Mouse (Mus musculus) forebrain, embryonic 12.5 days (tissue): ENCODE measurements at regions not wholly inside any gene's neighbourhood (a gene's known extent, or its start where the extent isn't known, plus 50 kb on each side); places are given as distances from the start of the nearest gene placed in this dataset.

Experiments
- ATAC-seq: fragments of 200-750 bp; cut with Nextera tagmentation; 2 replicates; pipeline ENCODE4 v1.8.0; 2017; ENCODE audit warnings: moderate TSS enrichment; ENCODE audit not compliant: low FRiP score
- H3K27ac ChIP-seq: fragments of 300-500 bp; sonication (generic); 2 replicates; pipeline ENCODE4 v1.5.1; 2016; ENCODE audit warnings: mild to moderate bottlenecking
- H3K27me3 ChIP-seq: fragments of 300-500 bp; sonication (generic); 2 replicates; pipeline ENCODE4 v1.6.1; 2016; ENCODE audit warnings: mild to moderate bottlenecking
- H3K36me3 ChIP-seq: fragments of 300-500 bp; sonication (generic); replicated peaks from 2 replicates; pipeline ENCODE4 v1.6.1; 2016; ENCODE audit warnings: mild to moderate bottlenecking
- H3K4me1 ChIP-seq: fragments of 300-500 bp; sonication (generic); 2 replicates; pipeline ENCODE4 v1.6.1; 2016
- H3K4me2 ChIP-seq: fragments of 300-500 bp; sonication (generic); 2 replicates; pipeline ENCODE4 v1.6.1; 2016; ENCODE audit warnings: mild to moderate bottlenecking, moderate library complexity
- H3K4me3 ChIP-seq: fragments of 300-500 bp; sonication (generic); replicated peaks from 2 replicates; pipeline ENCODE4 v1.5.1; 2016; ENCODE audit warnings: mild to moderate bottlenecking
- H3K9ac ChIP-seq: fragments of 300-500 bp; sonication (generic); 2 replicates; pipeline ENCODE4 v1.6.1; 2016; ENCODE audit warnings: mild to moderate bottlenecking
- H3K9me3 ChIP-seq: fragments of 300-500 bp; sonication (generic); 2 replicates; pipeline ENCODE4 v1.6.1; 2016
- WGBS: fragments of 180-500 bp; shearing (Covaris S2); methylation state at CpG from one replicate; pipeline ENCODE4 v1.1.7; 2016; 5-methylcytosine and 5-hydroxymethylcytosine counted together

DNA sequence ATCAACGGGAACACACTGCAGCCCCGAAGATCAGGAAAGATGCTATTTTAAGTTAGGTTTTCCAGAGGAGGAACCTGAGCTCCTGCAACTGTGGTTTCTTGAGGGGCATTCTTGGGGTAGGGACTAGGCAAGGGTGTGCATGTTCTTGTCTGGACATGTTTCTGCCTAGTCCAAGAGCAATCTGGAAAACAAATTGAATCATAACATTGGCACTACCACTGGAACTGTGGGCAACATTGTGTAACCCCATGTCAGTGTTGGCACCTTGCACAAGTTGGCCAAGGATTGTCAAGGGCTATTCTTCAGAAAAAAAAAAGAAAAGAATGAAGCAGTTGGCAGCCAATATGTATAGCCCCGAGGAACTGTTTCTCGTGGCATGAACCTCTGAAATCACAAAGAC is 80.3 kb upstream of the Fam49a start:
- Histone ChIP-seq H3K9me3 (no peaks in the 10 kb centered on the region), H3K27ac (no peak overlapping the region), H3K4me1 (peaks cover 12% of the 10 kb centered on the region), H3K4me2 (no peak overlapping the region), H3K9ac (no peak overlapping the region), H3K4me3 (no peak overlapping the region), H3K27me3 (no peaks in the 10 kb centered on the region), H3K36me3 (no peaks in the 10 kb centered on the region)
- 95% methylated on average over 4 of the region's 4 CpGs for WGBS
- no peak for ATAC-seq

- Histone ChIP-seq H3K4me3 (no peak overlapping the region), H3K4me2 (no peak overlapping the region), H3K9me3 (no peaks in the 10 kb centered on the region), H3K4me1 (no peaks in the 10 kb centered on the region), H3K27ac (no peak overlapping the region), H3K27me3 (no peaks in the 10 kb centered on the region), H3K9ac (no peak overlapping the region), H3K36me3 (no peaks in the 10 kb centered on the region)
- no peak for ATAC-seq
- WGBS: 88% methylated on average over 2 of the region's 2 CpGs
These were observed 75.6 kb upstream of the Fam49a start for GRCm38 (mm10) chr12:12186353-12186752.

DNA sequence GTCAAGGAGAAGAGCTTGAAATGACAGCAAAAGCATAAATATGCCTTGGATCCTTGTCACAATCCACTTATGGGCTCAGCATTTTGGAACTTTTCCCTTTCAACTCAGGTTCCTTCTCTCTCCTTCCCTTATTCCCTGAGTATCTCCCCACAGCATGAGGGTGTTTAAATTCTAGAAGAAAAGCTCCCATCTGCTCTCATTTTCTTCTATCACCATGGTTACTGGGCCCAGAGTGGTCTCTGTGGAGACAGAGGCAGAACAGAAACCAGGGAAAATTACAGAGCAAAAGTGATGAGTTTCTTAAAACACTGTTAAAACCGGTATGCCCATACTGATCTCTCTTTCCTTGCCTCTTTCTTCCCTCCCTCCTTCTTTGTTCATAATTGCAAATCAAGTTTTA is 66.9 kb upstream of the Fam49a start:
- WGBS: 81% methylated on average over 1 of the region's 1 CpGs
- Histone ChIP-seq H3K36me3 (no peaks in the 10 kb centered on the region), H3K9me3 (no peaks in the 10 kb centered on the region), H3K4me3 (no peak overlapping the region), H3K4me2 (no peak overlapping the region), H3K27ac (no peak overlapping the region), H3K27me3 (no peaks in the 10 kb centered on the region), H3K4me1 (no peaks in the 10 kb centered on the region), H3K9ac (no peak overlapping the region)
- no peak for ATAC-seq

DNA sequence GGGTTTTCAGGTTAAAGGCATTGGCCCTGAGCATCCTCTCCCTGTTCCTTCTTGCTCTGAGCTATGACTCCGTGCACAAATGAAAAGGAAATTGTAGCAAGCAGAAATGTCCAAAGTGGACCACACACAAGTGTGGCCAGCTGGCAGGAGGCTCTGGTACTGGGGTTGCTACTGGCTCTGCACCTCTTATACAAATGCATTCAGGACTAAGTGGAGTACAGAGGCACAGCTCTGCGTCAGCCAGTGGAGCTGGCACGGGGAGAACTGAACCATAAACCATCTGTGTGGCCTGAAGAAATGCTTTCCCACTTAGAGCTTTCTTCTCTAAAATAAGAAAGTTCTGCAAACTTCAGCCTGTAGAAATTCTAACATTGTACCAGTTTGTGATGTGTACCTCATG is 65.3 kb upstream of the Fam49a start:
- Histone ChIP-seq H3K36me3 (no peaks in the 10 kb centered on the region), H3K4me2 (no peak overlapping the region), H3K9ac (no peak overlapping the region), H3K9me3 (no peaks in the 10 kb centered on the region), H3K27me3 (no peaks in the 10 kb centered on the region), H3K4me3 (no peak overlapping the region), H3K4me1 (no peaks in the 10 kb centered on the region), H3K27ac (no peak overlapping the region)
- no peak for ATAC-seq
- WGBS: 85% methylated on average over 3 of the region's 3 CpGs

DNA sequence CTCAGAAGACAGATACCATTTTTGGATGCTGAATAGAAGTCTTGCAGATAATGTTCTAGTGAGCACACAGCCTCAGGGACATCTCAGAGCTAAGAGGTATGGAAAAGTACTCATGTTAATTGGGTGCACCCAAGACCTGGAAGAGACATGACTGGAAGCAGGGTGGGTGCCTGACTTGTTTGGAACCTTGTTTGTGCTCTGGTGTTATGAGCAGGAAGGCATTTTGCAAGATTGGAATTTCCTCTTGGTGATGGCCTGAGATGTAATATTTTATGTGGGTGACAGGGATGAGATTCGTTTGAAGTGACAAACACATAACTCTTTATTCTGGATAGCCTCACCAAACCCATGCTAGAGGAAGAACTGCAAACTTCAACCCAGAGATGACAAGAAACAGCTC is 53.7 kb upstream of the Fam49a start:
- Histone ChIP-seq H3K27me3 (no peaks in the 10 kb centered on the region), H3K27ac (no peak overlapping the region), H3K4me2 (no peak overlapping the region), H3K9ac (no peak overlapping the region), H3K9me3 (no peaks in the 10 kb centered on the region), H3K4me1 (no peaks in the 10 kb centered on the region), H3K4me3 (no peak overlapping the region), H3K36me3 (no peaks in the 10 kb centered on the region)
- 68% methylated on average over 1 of the region's 1 CpGs for WGBS
- no peak for ATAC-seq
